11 mouse cellular contexts compared by ENCODE assay signal in the genomic region with DNA sequence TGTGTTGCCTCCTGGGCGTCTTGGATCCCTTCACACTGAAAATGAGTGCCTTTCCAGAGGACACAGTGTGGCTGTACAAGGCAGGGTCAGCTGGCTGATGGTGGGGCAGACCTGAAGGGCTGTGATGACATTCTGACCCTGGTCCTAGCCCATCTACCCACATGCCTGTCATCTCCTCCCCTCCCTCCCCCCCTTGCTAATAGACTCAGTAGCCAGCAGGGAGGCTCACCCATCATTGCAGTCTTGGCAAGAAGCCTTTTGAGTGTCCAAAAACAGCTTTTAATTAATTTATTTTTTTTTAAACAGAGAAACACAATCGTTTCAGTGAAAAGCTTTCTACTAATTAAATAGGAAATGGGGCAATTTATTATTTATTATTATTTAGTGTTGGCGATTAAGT.
DNase-seq lines count a peak whose midpoint lies in the region; ATAC-seq and TF ChIP-seq lines count a peak whose summit lies in the region.
"Had no signal": no experiment of that assay in that cellular context is flagged by ENCODE, and none has a peak within 500 bp of the region (broad histone marks: within the 10 kb centered on the region; RNA-seq: fewer than 3 reads in every experiment).

No protein-coding gene starts in this region.

- H3K27me3 ChIP-seq in heart, embryonic 13.5 days (replicated peaks): no peaks in the 10 kb centered on the region
- H3K27me3 ChIP-seq in heart, adult 2 months (ENCODE audit: control insufficient read depth, insufficient read depth, low read length): no peaks in the 10 kb centered on the region
- no peaks in the 10 kb centered on the region for H3K27me3 ChIP-seq in lung, embryonic 16.5 days (ENCODE audit: control insufficient read depth, insufficient read depth, low read depth, low read length)
- no peaks in the 10 kb centered on the region for H3K27me3 ChIP-seq in hindbrain, embryonic 15.5 days
- no peaks in the 10 kb centered on the region for H3K27me3 ChIP-seq in neural tube, embryonic 15.5 days (replicated peaks)
- no peaks in the 10 kb centered on the region for H3K27me3 ChIP-seq in liver, embryonic 11.5 days (replicated peaks; ENCODE audit: control insufficient read depth, insufficient read depth, low read length)
- H3K27me3 ChIP-seq: Patski had no signal

- peaks cover 22% of the 10 kb centered on the region for H3K4me1 ChIP-seq in heart, embryonic 13.5 days
- H3K4me1 ChIP-seq in heart, adult 2 months (ENCODE audit: control insufficient read depth, insufficient read depth, low read length): no peaks in the 10 kb centered on the region
- peaks cover 13% of the 10 kb centered on the region for H3K4me1 ChIP-seq in lung, embryonic 16.5 days (replicated peaks; ENCODE audit: control insufficient read depth, insufficient read depth, low read length)
- peaks cover 38% of the 10 kb centered on the region for H3K4me1 ChIP-seq in hindbrain, embryonic 15.5 days (replicated peaks)
- H3K4me1 ChIP-seq in neural tube, embryonic 15.5 days: peaks cover 40% of the 10 kb centered on the region
- peaks cover 12% of the 10 kb centered on the region; the same call in 1 of the 2 replicates for H3K4me1 ChIP-seq in liver, embryonic 11.5 days (replicated peaks; ENCODE audit: control insufficient read depth, insufficient read depth, low read length)

- DNase-seq in heart, adult 2 months: no peak
- no peak for DNase-seq in lung, postnatal 14 days
- no peak for DNase-seq in thymus, adult 18-20 months
- DNase-seq in liver, embryonic 11.5 days (ENCODE audit: low spot score): no peak
- DNase-seq: cerebellum, adult 9-10 months had no signal

- H3K36me3 ChIP-seq in heart, embryonic 13.5 days: no peaks in the 10 kb centered on the region
- H3K36me3 ChIP-seq in heart, adult 2 months (ENCODE audit: control insufficient read depth, insufficient read depth, low read length): no peaks in the 10 kb centered on the region
- no peaks in the 10 kb centered on the region for H3K36me3 ChIP-seq in lung, embryonic 16.5 days (ENCODE audit: control insufficient read depth, insufficient read depth, low read length)
- H3K36me3 ChIP-seq in hindbrain, embryonic 15.5 days: no peaks in the 10 kb centered on the region
- no peaks in the 10 kb centered on the region for H3K36me3 ChIP-seq in neural tube, embryonic 15.5 days
- no peaks in the 10 kb centered on the region for H3K36me3 ChIP-seq in liver, embryonic 11.5 days (ENCODE audit: control insufficient read depth, insufficient read depth, low read length)

- 56% methylated on average over 3 of the region's 3 CpGs for WGBS in heart, embryonic 13.5 days
- WGBS in heart, adult 2 months: 47% methylated on average over 3 of the region's 3 CpGs
- 51% methylated on average over 3 of the region's 3 CpGs for WGBS in lung, embryonic 16.5 days
- 39% methylated on average over 3 of the region's 3 CpGs for WGBS in hindbrain, embryonic 15.5 days
- WGBS in neural tube, embryonic 15.5 days: 39% methylated on average over 3 of the region's 3 CpGs
- 80% methylated on average over 3 of the region's 3 CpGs for whole genome bisulfite sequencing in liver, embryonic 11.5 days

- H3K4me2 ChIP-seq in heart, embryonic 13.5 days: peak overlapping the region; percentile 65
- peak overlapping the region; percentile 49 for H3K4me2 ChIP-seq in lung, embryonic 16.5 days (ENCODE audit: low read depth, low read length)
- H3K4me2 ChIP-seq in hindbrain, embryonic 15.5 days: peak overlapping the region; percentile 40
- peak overlapping the region; percentile 48 for H3K4me2 ChIP-seq in neural tube, embryonic 15.5 days
- H3K4me2 ChIP-seq in liver, embryonic 11.5 days: no peak overlapping the region

- TF ChIP-seq EP300 in heart, adult 2 months (IDR thresholded peaks at IDR 0.05; ENCODE audit: insufficient read depth, low read depth, low read length): no peak

- intact Hi-C loops in heart, adult 2 months (cut with DNase I): no loop called here

- peak overlapping the region; percentile 38 for H3K4me3 ChIP-seq in heart, embryonic 13.5 days
- H3K4me3 ChIP-seq in heart, adult 2 months: no peak overlapping the region
- no peak overlapping the region; the same call in 1 of the 2 replicates for H3K4me3 ChIP-seq in lung, embryonic 16.5 days (ENCODE audit: low read length)
- no peak overlapping the region for H3K4me3 ChIP-seq in hindbrain, embryonic 15.5 days
- H3K4me3 ChIP-seq in neural tube, embryonic 15.5 days (replicated peaks): no peak overlapping the region
- H3K4me3 ChIP-seq in liver, embryonic 11.5 days (ENCODE audit: low read depth, low read length): no peak overlapping the region

- no peak for TF ChIP-seq POLR2A in heart, adult 2 months (IDR thresholded peaks at IDR 0.05; ENCODE audit: insufficient read depth, low read depth, low read length)

- peak overlapping the region; percentile 75; the same call in 1 of the 2 replicates for H3K9ac ChIP-seq in heart, embryonic 13.5 days
- no peak overlapping the region for H3K9ac ChIP-seq in heart, adult 2 months (ENCODE audit: low read depth, low read length)
- no peak overlapping the region for H3K9ac ChIP-seq in lung, embryonic 16.5 days (ENCODE audit: low read length)
- H3K9ac ChIP-seq in hindbrain, embryonic 15.5 days: peak overlapping the region; percentile 0; the same call in 1 of the 2 replicates
- H3K9ac ChIP-seq in neural tube, embryonic 15.5 days (replicated peaks): no peak overlapping the region
- no peak overlapping the region for H3K9ac ChIP-seq in liver, embryonic 11.5 days (ENCODE audit: low read depth, low read length)

- peak overlapping the region; percentile 80 for H3K27ac ChIP-seq in heart, embryonic 13.5 days (replicated peaks)
- H3K27ac ChIP-seq in heart, adult 2 months: no peak overlapping the region
- peak overlapping the region; percentile 22; the same call in 1 of the 2 replicates for H3K27ac ChIP-seq in lung, embryonic 16.5 days (ENCODE audit: low read length)
- H3K27ac ChIP-seq in hindbrain, embryonic 15.5 days (replicated peaks): peak overlapping the region; percentile 69
- peak overlapping the region; percentile 57 for H3K27ac ChIP-seq in neural tube, embryonic 15.5 days (replicated peaks)
- no peak overlapping the region for H3K27ac ChIP-seq in liver, embryonic 11.5 days (ENCODE audit: low read depth, low read length)

- no peak for TF ChIP-seq CTCF in heart, adult 2 months (IDR thresholded peaks at IDR 0.05)

- no peaks in the 10 kb centered on the region for H3K9me3 ChIP-seq in heart, embryonic 13.5 days
- H3K9me3 ChIP-seq in lung, embryonic 16.5 days (ENCODE audit: control insufficient read depth, low read length): no peaks in the 10 kb centered on the region
- H3K9me3 ChIP-seq in hindbrain, embryonic 15.5 days: no peaks in the 10 kb centered on the region
- H3K9me3 ChIP-seq in neural tube, embryonic 15.5 days (replicated peaks): no peaks in the 10 kb centered on the region
- H3K9me3 ChIP-seq in liver, embryonic 11.5 days (ENCODE audit: control insufficient read depth, low read length): no peaks in the 10 kb centered on the region
- H3K9me3 ChIP-seq: megakaryocyte, embryonic 14.5 days had no signal

- ATAC-seq in heart, embryonic 13.5 days (ENCODE audit: extremely low read depth, insufficient number of reproducible peaks, low FRiP score, low TSS enrichment): no peak
- ATAC-seq in lung, embryonic 16.5 days (ENCODE audit: low read depth): 0 out of 2 replicates have a peak, but pooled peaks have one; percentile 23
- ATAC-seq in hindbrain, embryonic 15.5 days (ENCODE audit: low FRiP score, low read depth): no peak
- no peak for ATAC-seq in neural tube, embryonic 15.5 days (ENCODE audit: low FRiP score)
- ATAC-seq in liver, embryonic 11.5 days (replicated peaks; ENCODE audit: low FRiP score): no peak
- ATAC-seq: Patski had no signal

- no peaks in the 10 kb centered on the region for H3K79me2 ChIP-seq in heart, adult 2 months (replicated peaks; ENCODE audit: control insufficient read depth, insufficient read depth, low read length)

Comparison
In these comparisons a context has a peak if more than half of its experiments do, and no peak if none do; other contexts are left out.
1. H3K27ac ChIP-seq: peak in heart, embryonic 13.5 days (single experiment), lung, embryonic 16.5 days (single experiment), hindbrain, embryonic 15.5 days (single experiment) and neural tube, embryonic 15.5 days (single experiment); none in heart, adult 2 months (single experiment) and liver, embryonic 11.5 days (single experiment).
2. H3K9ac ChIP-seq: peak in heart, embryonic 13.5 days (single experiment) and hindbrain, embryonic 15.5 days (single experiment); none in heart, adult 2 months (single experiment), lung, embryonic 16.5 days (single experiment), neural tube, embryonic 15.5 days (single experiment) and liver, embryonic 11.5 days (single experiment).